Mouse (Mus musculus) CH12.LX (cell line): ENCODE data around the gene Srms.

Experiments used
- CHD2 ChIP-seq: IDR thresholded peaks from 2 replicates; pipeline ENCODE4 v1.6.1; 2011; ENCODE audit warnings: low read length, improper control_type of control experiment
- CTCF ChIP-seq, 2 experiments: IDR thresholded peaks in 1 of 2; conservative IDR thresholded peaks in 1 of 2; 2 replicates each; pipeline ENCODE4 v1.5.1; 2011 to 2012; ENCODE audit warnings: low read depth in 2 of 2, low read length in 2 of 2, improper control_type of control experiment in 1 of 2, inconsistent platforms in 1 of 2, mild to moderate bottlenecking in 1 of 2, moderate library complexity in 1 of 2
- MAZ ChIP-seq: IDR thresholded peaks from 2 replicates; pipeline ENCODE4 v1.6.1; 2012; ENCODE audit warnings: low read depth, mild to moderate bottlenecking, inconsistent platforms, low read length, improper control_type of control experiment, moderate library complexity
- POLR2A ChIP-seq: IDR thresholded peaks from 2 replicates; pipeline ENCODE4 v1.6.1; 2011; ENCODE audit warnings: low read depth, mild to moderate bottlenecking, improper control_type of control experiment, low read length

DNA sequence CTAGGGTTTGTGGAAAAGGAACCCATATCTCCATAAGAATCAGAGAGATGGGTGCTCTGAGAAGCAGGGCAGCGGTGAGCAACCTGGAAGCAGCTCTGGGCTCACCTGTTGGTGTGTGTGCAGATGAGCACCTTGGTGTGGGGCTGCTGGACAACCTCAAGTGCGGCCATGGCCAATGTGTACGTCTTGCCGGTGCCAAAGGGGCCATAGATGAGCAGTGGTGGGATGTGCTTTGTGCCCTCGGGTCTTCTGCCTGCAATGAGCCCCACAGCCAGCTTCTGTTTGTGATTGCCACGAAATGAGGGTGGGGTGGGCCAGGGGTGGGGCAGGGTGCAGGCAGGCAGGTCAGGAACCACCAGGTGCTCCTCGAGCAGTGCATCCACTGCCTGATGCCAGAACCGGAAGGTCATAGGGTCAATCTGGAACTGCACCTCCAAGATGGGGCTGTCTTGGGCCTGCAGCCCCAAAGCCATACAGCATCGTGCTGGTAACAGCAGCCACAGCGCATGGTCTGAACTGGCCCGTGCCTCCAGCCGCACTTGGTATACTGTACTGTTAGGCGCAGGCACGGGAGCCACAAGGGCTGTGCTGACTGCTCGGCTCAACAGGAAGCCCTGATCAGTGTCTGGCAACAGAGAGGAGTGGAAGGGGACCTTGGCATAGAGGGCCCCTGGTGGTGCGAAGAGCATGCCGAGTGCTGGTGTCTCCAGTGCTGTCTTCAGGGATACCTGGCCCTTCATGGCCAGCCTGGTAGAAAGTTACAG is 24.4 kb upstream of the Srms start:
- TF ChIP-seq CTCF (conservative IDR thresholded peaks at IDR 0.05 in 1 of 2, IDR thresholded peaks at IDR 0.05 in 1 of 2; ENCODE audit: low read depth in 2 of 2, low read length in 2 of 2), result no peak
- TF ChIP-seq MAZ, result no peak
- no peak for TF ChIP-seq CHD2
- no peak for TF ChIP-seq POLR2A
